Mouse (Mus musculus) kidney, adult 18-20 months (tissue): Measurements from ENCODE around the gene Hoxd9.

Source experiments
- DNase-seq: peaks from one replicate; pipeline ENCODE4 v3.0.0; 2021

Gene Hoxd9

GRCm38 (mm10) chr2:74668370-74669229 is 28.9 kb upstream of the Hoxd9 start:
- peak; percentile 61 for DNase-seq

GRCm38 (mm10) chr2:74669230-74669578 is 28.3 kb upstream of the Hoxd9 start:
- DNase-seq, result no peak

- peak; percentile 24 for DNase-seq
These were observed 27.8 kb upstream of the Hoxd9 start for GRCm38 (mm10) chr2:74669650-74670235.

GRCm38 (mm10) chr2:74670632-74671188 is 26.8 kb upstream of the Hoxd9 start:
- no peak for DNase-seq

GRCm38 (mm10) chr2:74671847-74672246 is 25.7 kb upstream of the Hoxd9 start:
- no peak for DNase-seq

GRCm38 (mm10) chr2:74672481-74673362 is 24.8 kb upstream of the Hoxd9 start:
- no peak for DNase-seq

GRCm38 (mm10) chr2:74673835-74674425 is 23.6 kb upstream of the Hoxd9 start:
- no peak for DNase-seq

- no peak for DNase-seq
These were observed 22.5 kb upstream of the Hoxd9 start, which contains the start of gene Hoxd12 for GRCm38 (mm10) chr2:74674881-74675665. Gene Hoxd12, plus strand, starts transcription at chr2:74675013.

- no peak for DNase-seq
These were observed 21.8 kb upstream of the Hoxd9 start for GRCm38 (mm10) chr2:74675666-74676282.

GRCm38 (mm10) chr2:74676376-74677052 is 21.0 kb upstream of the Hoxd9 start:
- DNase-seq, result no peak

- no peak for DNase-seq
These were observed 20.4 kb upstream of the Hoxd9 start for GRCm38 (mm10) chr2:74677106-74677505.

GRCm38 (mm10) chr2:74678891-74679595 is 18.5 kb upstream of the Hoxd9 start, which contains the start of gene Hoxd11:
Gene Hoxd11, plus strand, starts transcription at chr2:74679557.
- no peak for DNase-seq

- no peak for DNase-seq
These were observed 17.9 kb upstream of the Hoxd9 start for GRCm38 (mm10) chr2:74679596-74679971.

GRCm38 (mm10) chr2:74679980-74680379 is 17.5 kb upstream of the Hoxd9 start:
- no peak for DNase-seq

- no peak for DNase-seq
These were observed 16.7 kb upstream of the Hoxd9 start for GRCm38 (mm10) chr2:74680561-74681398.

GRCm38 (mm10) chr2:74681594-74682531 is 15.7 kb upstream of the Hoxd9 start:
- DNase-seq, result peak; percentile 52

- no peak for DNase-seq
These were observed 14.7 kb upstream of the Hoxd9 start for GRCm38 (mm10) chr2:74682796-74683195.

- DNase-seq, result no peak
These were observed 14.0 kb upstream of the Hoxd9 start for GRCm38 (mm10) chr2:74683471-74683951.
